Mouse (Mus musculus) gastrocnemius, postnatal 25 days (tissue): Measurements from ENCODE around the gene Trio. TPM values are rescaled to one million over a fixed set of nuclear protein-coding genes. Genes with fewer than 3 reads are reported as not detected.

Experiments
- DNase-seq: peaks from one replicate; pipeline ENCODE4 v3.0.0; 2022
- total RNA-seq, 2 experiments: library from RNA; stranded (reverse); gene quantifications; 1 replicate in 1 of 2; 2 replicates in 1 of 2; pipeline ENCODE4 v1.2.3; 2021

Trio gene
- total RNA-seq, 2 experiments from 2014 or later, result 31.0 to 36.4 TPM

DNA sequence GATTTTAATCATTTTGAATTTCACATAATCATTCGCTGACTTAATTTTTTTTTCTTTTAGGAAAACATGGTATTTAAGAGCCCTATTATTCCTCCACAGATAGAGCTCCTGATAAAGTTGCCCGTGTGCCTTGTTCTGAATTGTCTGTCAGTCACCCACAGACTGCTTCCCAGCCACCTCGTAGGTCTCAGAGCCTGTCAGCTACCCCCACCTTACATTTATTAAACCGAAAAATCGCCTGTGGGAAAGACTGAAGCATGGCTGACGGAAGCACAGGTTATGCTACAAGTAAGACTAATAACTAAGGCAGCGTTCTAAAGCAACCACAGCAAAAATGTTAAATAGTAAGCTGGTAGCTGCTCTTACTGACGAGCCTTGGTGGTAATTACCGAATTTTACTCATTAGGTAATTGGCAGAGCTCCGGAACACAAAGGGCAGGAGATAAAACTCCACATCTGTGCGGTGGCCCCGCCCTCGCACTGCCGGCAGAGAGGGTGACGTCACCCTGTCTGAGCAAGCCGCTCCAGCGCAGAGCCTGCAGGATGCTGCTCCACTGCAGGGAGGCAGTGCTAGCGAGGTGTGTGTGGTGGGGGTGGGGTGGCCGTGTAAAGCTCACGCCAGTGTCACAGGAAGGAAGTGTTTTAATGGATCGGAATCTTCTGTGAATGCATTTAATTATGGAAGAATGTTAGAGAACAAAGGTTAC lies 102.2 kb downstream of the Trio start:
- DNase-seq, result peak; percentile 74

DNA sequence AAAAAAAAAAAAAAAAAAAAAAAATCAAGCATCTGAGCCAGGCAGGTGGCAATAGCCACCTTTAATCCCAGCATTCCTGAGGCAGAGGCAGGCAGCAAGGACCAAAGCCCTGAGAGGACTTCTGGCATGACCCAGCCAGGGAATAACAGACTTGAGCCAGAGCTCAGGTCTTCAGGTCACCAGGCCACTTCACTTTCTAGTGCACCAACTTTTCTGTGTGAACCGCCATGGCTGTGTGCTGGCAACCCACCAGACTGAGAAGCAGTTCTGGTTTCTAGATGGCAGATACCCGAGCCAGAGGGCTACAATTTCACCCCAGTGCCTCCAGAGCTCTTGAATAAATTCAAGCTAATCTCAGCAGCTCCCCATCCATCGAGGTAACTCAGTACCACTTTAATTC lies 104.9 kb downstream of the Trio start:
- peak; percentile 46 for DNase-seq

DNA sequence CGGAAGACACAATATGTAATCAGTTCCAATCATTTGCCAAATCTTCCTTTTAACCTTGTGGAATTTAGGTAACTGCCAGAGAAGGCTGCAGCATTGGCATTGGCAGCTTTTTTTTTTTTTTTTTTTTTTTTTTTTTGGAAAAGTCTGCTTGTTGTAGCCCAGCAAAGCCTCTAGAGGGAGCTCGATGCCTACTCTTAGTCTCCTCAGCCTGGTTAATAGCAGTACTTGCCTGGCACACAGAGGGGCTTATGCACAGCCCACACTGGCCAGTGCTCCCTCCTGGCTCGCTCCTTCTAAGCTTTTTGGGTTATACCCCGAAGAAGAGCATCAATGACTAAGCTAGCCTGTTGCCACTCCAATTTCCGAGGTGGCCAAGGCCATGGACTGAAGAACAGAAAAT lies 106.1 kb downstream of the Trio start:
- DNase-seq, result no peak

DNA sequence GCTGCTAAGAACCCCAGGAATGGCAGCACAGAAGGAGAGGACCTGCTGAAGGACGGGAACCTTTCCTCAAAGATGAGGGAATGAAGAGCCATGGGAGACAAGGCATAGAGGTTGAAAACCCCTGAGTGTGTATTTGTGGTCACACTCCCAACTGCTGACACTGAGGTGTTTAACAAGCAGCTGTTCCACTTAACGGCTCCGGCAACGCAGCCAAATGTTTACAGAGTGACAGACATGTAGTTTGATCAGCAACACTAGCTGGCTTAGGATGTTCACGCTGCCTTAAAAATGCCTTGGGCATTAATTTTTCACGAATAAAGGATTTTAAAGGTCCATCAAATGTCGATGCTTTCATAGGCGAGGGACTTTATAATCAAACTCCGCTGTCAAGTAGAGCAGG lies 106.8 kb downstream of the Trio start:
- no peak for DNase-seq

DNA sequence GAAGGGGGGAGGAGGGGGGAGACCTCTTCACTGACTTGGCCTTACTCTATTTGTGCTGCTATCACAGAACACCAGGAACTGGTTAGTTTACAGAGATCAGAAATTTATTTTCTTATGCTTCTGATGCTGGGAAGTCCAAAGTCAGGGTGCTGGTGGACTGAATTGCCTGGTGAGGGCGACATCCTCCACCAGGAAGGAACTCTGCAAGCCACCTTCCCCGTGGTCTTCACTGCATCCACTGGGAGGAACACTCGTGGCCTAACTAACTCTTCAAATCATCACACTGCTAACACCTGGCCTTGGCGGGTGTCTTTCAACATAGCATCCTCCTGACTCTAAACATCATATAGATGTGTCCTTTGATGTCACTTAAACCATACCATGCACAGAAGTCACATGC lies 109.4 kb downstream of the Trio start:
- DNase-seq, result no peak

DNA sequence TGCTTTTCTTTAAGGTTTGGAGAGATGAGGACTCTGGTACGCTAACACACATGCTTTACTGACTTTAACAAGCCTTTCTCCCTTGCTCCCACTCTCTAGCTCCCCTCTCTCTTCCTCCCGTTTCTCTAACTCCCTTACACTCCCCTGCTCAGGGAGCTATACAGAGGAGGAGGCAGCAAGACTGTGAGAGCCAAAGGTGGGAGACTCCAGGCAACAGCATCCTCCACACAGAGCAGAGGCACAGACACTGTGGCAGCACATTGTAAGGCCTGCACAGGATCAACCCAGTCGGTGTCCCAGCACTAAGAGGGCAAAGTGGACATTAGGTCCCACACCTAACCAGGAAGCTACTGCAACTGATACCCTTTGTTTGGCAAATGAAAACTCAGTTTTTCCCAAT lies 112.6 kb downstream of the Trio start:
- no peak for DNase-seq

DNA sequence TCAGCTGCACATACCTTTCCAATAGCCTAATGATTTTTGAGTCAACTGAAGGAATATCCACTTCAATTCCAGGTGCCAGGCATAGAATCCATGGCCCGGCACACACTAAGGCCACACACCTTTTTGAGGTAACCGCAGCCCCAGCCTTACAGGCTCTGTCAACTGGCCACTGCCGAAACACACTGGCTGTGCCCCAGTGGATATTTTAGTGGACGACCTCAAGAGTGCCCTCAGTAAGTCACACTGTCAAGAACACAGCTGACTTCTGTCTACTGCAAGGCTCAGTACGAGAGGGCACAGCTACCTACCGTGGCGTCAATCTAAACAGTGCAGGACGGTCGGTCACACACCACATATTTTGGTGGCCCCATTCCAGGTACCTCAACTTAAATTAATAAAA lies 114.5 kb downstream of the Trio start:
- DNase-seq, result no peak

DNA sequence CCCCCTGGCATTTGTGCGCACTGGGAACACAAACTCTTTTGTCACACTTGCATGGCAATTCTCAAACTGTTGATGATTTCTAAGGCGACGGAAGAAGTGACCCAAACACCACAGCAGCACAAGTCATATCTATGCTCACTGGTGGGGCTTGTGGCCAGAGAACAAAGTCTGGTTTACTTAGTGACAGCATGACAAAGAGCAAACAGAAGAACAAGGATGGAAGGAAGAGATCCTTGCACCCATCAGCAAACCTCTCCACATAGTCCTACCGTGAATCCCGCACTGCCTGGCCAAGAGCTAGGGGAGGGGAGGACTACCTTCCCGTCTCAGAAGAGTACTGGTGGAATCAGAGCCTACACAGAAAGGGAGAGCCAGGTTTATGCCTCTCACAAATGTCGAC lies 115.5 kb downstream of the Trio start:
- no peak for DNase-seq

DNA sequence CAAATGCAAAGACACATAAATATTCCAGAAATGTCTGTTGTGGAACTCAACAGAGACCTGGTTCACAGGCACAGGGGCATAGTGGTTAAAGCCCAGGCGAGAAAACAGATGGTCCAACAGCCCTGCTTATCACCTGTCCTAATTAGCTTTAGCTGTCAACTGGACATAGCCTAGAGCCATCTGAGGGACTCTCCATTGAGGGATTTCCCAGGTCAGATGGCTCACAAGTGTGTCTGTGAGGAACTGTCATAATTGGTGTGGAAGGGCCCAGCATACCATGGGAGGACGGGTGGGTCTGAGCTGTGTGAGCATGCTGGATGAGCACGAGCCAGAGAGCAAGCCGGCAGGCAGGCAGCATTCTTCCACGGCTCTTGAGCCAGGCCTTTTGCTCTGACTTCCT lies 118.0 kb downstream of the Trio start:
- DNase-seq, result no peak

DNA sequence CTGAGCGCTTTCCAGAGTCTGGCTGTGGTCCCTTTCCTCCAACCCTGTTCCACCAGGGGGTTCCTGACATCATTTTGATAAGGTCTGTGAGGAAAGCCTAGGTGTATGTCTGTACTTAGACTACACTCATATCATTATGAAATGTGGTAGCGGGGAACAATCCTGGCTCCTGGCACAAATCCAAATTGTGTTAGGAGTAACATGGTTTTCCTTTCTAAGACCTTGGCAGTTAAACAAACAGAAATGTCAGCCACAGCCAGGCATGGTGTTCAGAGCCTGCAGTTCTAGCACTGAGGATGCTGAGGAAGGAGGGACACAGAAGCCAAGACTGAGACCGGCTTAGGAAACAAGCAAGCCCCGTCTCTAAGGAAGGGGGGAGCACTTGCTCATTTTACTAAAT lies 119.2 kb downstream of the Trio start:
- DNase-seq, result no peak

DNA sequence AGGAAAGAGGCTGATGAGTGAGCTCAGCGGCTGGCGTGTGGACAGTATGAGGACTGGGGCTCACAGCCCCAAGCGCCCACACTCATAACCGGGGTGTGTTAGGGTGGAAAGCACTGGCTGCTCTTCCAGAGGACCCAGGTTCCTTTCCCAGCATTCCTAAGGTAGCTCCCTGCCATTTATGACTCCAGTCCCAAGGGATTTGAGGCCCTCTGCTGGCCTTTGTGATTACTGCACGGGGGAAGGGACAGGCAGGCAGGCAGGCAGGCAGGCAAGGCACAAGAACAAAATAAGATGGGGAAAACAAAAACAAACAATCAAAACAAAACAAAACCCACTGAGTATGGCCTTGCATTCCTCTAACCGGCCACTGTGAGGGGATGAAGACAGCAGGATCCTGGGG lies 120.3 kb downstream of the Trio start:
- DNase-seq, result no peak

DNA sequence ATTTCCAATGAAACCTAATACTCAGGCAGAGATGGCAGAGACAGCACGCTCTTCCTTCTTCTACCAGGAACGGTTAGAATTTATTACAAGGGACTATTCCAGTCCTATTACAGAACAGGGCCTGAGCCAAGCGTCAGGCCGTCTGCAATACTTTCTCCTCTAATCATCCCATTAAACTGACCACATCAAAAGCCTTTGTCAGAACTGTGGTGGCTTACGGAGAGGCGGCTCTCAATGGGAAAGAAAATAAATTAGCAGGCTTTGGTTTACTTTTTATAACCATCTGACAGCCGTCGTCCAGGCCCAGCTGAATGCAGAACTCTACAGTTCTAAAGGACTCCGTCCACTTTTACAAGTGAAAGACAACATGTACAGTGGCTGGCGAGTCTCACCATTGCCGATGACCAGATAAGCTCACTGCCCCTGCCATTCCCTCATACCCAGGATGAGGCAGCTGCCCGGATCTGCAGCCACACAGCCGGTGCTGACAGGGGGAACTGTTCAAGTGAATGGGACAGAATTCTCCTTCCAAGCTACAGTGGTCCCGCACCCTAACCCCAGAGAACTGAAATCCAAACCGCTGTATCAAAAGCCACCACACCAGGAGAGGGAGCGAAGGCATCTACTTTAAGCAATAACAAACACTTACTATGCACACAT lies 121.2 kb downstream of the Trio start:
- no peak for DNase-seq

DNA sequence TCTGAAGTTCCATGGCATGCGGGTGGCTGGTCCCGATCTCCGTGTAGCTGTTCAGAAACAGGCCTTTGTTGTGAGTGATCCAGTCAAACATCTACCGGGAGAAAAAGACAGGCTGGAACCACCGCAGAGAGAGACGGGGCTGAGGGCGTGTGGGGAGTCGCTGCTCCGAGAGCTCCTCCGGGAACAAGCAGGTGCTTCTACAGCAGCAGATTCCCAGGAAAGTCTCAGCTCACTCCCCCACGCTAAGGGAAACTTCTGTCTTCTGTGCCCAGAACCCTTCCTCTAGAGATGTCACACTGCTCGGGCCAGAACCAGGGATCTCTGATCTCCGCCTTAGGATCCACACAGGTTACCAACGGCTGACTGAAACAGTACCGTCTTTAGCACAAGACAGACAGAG lies 124.4 kb downstream of the Trio start:
- DNase-seq, result no peak

DNA sequence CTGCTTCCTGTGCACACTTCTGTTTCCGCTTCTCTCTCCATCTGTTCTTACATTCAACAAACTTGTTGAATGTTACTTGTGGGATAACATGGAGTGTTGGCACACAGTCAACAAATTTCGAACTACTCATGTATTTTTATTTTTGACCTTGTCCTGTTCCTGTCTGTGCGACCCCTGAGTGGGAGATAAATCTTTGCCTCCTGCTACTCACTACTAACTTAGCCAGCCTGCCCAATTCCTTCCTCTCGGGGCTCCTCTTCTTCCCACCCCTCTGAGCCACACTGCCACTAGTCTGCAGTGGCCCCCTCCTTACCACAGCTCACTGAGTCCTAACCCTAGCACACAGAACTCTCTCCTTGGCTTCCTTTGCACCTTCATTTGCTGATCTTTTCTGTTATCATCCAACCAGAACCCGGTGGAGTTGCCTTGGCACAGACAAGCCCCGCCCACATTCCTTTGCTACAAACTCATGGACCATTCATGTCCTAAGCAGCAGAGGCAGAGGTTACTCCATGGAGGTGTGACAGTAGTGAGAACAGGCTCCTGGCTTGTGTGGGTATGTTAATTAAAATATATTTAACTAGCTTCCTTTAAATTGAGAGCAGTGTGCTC lies 126.7 kb downstream of the Trio start:
- DNase-seq, result no peak

DNA sequence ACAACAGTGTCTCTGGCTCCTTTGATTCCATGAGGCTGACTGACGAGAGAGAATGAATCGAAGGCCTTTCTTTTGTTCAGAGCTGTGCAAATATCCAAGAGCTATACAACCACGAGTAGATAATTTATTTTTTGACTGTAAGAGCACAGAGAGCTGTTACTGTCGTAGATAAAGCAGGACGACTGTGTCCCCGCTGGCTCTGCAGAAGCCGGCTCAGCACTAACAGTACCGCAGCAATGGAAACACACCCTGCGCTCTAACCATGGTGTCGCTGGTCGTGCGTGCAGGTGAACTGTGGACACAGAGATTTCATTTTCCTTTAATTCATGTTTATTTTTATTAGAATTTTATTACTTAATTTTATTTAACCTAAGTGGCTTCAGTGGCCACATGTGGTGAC lies 131.5 kb downstream of the Trio start:
- no peak for DNase-seq

DNA sequence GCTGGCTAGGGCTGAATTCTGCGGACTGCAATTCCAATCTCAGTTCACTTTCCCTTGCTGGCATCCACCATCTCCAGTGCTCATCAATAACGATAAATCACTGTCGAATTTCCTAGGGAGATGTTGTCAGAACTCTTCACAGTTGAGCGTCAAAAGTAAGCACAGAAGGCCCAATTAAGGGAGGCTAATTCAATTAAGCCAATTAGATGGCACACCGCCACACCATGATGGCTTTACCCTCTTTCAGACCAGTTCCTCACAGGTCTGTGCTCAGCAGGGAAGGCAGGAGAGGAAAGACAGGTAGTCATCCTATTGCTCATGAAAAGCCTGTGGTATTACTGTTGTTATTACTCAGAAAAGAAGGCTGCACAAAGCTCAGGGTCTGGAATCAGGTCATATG lies 133.6 kb downstream of the Trio start:
- no peak for DNase-seq

DNA sequence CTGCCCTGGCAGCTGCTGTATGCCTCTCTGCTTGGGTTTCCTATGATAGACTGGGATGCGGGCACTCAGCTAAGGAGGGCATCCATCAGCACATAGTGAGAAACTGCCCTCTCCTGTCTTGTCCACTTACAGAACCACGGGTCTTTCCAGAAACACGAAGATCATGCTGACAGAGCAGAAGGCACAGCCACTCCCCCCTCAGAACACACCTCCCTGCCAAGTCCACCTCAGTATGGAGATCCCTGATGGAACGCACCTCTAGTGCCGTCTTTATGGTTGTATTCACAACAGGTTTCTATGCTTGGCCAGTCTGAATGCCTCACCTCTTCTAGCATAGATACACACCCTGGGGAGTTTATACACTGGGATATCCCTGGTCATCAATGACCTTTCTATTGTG lies 135.0 kb downstream of the Trio start:
- no peak for DNase-seq

DNA sequence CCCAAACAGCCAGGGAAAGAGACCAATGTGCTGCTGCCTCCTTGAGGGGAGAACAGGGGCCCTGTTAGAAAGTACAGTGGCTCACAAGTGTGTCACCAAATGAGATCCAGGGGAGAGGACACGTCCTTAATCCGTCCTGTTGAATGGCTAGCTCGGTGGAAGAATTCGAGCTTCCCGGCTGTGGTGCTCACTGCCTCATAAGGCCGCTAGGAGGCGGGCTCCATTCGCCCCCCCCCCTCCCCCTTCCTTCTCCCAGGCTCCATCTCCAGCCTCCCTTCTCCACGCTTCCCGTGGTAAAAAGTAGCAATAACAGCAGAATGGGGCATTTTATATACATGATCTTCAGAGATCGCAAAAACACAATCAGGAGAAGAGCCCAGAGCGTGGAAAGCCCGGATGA lies 137.5 kb downstream of the Trio start:
- no peak for DNase-seq

DNA sequence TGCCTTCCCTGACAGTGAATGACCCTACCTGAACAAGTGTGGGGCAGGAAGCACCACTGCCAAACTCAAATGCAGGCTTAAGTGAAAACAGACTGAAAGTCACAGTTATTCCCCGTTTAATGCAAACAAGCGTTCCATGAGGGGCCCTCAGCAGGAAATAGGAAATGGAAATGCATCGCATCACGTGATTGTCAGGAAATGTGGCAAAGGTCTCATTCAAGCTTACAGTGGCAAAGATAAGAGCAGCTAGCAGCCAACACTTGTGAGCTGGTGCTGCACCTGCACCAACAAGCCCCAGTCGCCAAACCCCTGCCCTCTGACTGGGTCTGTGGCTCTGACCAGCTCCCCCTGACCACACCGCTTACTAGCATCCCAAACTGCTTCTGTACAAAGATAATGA lies 138.7 kb downstream of the Trio start:
- DNase-seq, result no peak

DNA sequence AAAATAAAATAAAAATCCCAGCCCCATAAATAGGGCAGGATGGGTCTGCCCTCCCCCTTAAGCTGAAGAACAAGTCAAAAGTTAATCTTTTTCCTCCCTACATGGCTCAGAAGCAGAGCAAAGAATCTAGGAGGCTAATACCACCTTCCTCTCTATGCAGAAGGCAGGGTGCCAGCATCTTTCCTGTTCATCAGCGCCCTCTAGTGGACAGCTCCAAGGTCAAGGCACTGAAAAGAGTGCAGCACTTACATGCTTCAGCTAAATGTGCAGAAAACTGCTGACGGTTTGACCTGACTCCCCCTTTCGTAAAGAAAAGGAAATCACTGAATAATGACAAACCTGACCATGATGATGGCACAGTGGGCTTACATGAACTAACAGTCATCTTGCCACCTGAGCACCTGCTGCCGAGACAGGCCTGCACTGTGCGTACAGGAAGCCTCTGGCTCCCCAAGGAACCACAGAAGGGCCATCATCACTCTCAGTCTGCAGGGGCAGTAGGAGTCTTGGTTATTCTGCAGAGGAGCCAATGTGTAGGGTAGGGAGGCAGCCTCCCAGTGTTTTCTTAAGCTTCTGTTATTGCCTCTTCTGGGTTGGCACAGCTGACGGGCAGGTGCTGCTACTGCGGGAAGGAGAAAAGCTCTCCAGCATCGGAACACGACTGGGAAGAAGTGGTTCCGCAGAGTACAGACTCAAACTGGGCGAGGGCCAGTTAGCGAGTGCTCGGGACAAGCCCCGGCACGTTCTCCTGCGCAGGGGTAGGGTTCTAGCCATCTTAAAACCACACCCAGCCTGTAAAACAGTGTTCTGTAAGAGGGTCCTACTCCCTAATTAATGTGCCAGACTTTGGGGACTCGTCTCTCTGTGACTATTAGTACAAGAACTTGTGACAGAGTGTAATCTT lies 141.0 kb downstream of the Trio start:
- DNase-seq, result peak; percentile 40

DNA sequence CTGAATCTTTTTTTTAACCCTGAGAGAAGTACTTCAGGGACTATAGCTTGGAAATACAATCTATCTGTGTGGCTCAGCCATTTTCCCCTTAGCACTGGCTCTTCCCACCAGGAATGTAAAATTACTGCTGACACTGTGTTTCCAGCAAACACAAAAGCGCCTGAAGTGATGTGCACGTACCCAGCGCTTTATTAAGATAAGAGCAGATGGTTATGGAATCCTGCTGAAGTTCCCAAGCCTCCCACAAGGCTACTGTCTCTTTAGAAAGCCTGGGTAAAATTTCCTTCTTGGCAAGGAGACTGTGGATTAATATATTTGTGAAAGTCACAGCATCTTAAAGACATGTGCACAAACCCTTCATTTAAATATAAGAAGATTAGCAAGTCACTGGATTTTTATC lies 141.8 kb downstream of the Trio start:
- no peak for DNase-seq

DNA sequence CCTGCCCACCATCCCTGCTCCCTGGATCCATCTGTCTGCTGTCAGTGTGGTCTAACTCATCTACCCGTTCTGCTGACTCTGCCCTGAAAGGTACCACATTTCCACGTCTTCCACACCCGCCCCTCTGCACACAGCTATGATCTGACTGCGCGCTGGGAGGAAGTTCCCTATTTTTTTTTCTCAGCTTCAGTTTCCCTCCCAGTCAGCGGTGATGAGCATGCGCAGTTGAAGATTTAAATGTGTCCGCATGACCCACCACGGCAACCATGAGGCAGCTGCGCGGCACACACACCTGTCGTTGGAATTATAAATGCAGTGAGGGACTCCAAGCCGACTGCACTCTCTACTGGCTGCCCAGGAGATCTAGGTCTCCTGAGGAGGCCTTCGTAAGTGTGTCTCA lies 142.8 kb downstream of the Trio start:
- no peak for DNase-seq

DNA sequence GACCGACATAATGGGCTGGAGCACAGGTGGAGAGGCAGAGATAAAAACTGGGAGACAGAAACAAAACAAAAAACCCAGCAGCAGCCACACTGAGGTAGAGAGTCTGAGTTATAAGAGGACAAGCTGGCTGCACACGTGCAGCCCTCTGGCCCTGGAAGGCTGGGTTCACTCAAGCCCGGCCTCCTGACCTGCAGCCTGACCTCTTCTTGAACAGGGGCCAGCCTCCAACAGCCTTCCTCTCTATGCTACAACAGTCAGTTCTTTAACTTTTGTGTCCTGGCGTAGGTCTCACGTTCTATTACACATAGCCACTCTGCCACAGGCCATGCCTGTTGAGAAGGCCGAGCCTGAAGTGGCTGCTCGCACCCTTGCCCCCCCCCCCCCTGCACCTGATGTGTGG lies 147.8 kb downstream of the Trio start:
- DNase-seq, result no peak
